ENCODE assay signal across 8 mouse cellular contexts in the genomic region with DNA sequence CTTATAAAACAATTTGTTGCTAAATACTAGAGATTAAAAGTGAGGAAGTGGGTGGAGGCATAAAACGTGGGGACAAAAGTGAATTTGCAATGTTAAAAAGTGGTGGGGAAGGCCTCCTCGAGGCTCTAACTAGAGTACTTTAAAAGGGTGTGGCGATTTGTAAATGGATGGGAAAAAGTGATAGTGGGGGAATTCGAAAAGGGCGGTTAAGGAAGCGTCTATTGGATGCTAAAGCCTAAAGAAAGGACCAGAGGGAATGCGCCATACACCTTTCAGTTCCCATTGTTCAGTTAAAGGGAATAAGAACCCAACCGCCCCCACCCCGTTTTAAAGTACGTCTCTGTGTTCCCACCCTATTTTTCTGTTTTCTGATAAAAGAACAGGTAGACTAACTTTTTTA. TPM values are rescaled to one million over a fixed set of nuclear protein-coding genes. Genes with fewer than 3 reads are reported as not detected.
DNase-seq lines count a peak whose midpoint lies in the region; ATAC-seq and TF ChIP-seq lines count a peak whose summit lies in the region.

No protein-coding gene starts in this region.

- no peak for ATAC-seq in heart, embryonic 11.5 days (replicated peaks; ENCODE audit: insufficient number of reproducible peaks, low FRiP score, low TSS enrichment)
- no peak for ATAC-seq in forebrain, embryonic 13.5 days
- no peak for ATAC-seq in liver, embryonic 13.5 days (ENCODE audit: low read depth)

- H3K9me3 ChIP-seq in heart, embryonic 11.5 days (replicated peaks; ENCODE audit: control insufficient read depth, low read length) = no peaks in the 10 kb centered on the region
- H3K9me3 ChIP-seq in E14TG2a.4 (ENCODE audit: low read length) = no peaks in the 10 kb centered on the region
- no peaks in the 10 kb centered on the region for H3K9me3 ChIP-seq in forebrain, embryonic 13.5 days (replicated peaks)
- H3K9me3 ChIP-seq in liver, embryonic 13.5 days (replicated peaks) = no peaks in the 10 kb centered on the region

- 67% methylated on average over 10 of the region's 10 CpGs for WGBS in heart, embryonic 11.5 days (ENCODE audit: insufficient replicate concordance)
- 83% methylated on average over 10 of the region's 10 CpGs for WGBS in forebrain, embryonic 13.5 days
- WGBS in liver, embryonic 13.5 days (ENCODE audit: insufficient replicate concordance) = 70% methylated on average over 10 of the region's 10 CpGs

- intact Hi-C loops in heart, postnatal 25 days (cut with DNase I) = no loop called here

- H3K4me2 ChIP-seq in heart, embryonic 11.5 days = peak overlapping the region; percentile 49
- H3K4me2 ChIP-seq in forebrain, embryonic 13.5 days = peak overlapping the region; percentile 51
- peak overlapping the region; percentile 68 for H3K4me2 ChIP-seq in liver, embryonic 13.5 days

- H3K36me3 ChIP-seq in heart, embryonic 11.5 days (ENCODE audit: control insufficient read depth, insufficient read depth, low read length) = no peaks in the 10 kb centered on the region
- H3K36me3 ChIP-seq in E14TG2a.4 (ENCODE audit: insufficient read depth, low read length) = peaks cover 21% of the 10 kb centered on the region
- peaks cover 4% of the 10 kb centered on the region; the same call in 1 of the 2 replicates for H3K36me3 ChIP-seq in forebrain, embryonic 13.5 days (ENCODE audit: poor library complexity, severe bottlenecking)
- peaks cover 7% of the 10 kb centered on the region; the same call in 1 of the 2 replicates for H3K36me3 ChIP-seq in liver, embryonic 13.5 days

- no peaks in the 10 kb centered on the region for H3K4me1 ChIP-seq in heart, embryonic 11.5 days (ENCODE audit: control insufficient read depth, insufficient read depth, low read length)
- H3K4me1 ChIP-seq in E14TG2a.4 (replicated peaks; ENCODE audit: low read depth, low read length) = peaks cover 37% of the 10 kb centered on the region
- H3K4me1 ChIP-seq in forebrain, embryonic 13.5 days = peaks cover 3% of the 10 kb centered on the region; the same call in 1 of the 2 replicates
- no peaks in the 10 kb centered on the region for H3K4me1 ChIP-seq in liver, embryonic 13.5 days (replicated peaks)

- DNase-seq in heart, postnatal 25 days (ENCODE audit: low spot score) = no peak
- DNase-seq in liver, embryonic 13.5 days = no peak
- no peak for DNase-seq in adrenal gland, adult 2 months
- no peak for DNase-seq in left cerebral cortex, adult 8-10 months (ENCODE audit: low spot score in 2 of 2)
- no peak for DNase-seq in spleen, adult 18-20 months

- TF ChIP-seq CTCF in E14TG2a.4 (conservative IDR thresholded peaks at IDR 0.05; ENCODE audit: low read length) = no peak

- H3K27me3 ChIP-seq in heart, embryonic 11.5 days (ENCODE audit: control insufficient read depth, insufficient read depth, low read length) = no peaks in the 10 kb centered on the region
- no peaks in the 10 kb centered on the region; the same call in 1 of the 2 replicates for H3K27me3 ChIP-seq in E14TG2a.4 (ENCODE audit: insufficient read depth, low read length)
- peaks cover 20% of the 10 kb centered on the region for H3K27me3 ChIP-seq in forebrain, embryonic 13.5 days
- peaks cover 16% of the 10 kb centered on the region; the same call in 1 of the 2 replicates for H3K27me3 ChIP-seq in liver, embryonic 13.5 days

- H3K27ac ChIP-seq in heart, embryonic 11.5 days (ENCODE audit: low read depth, low read length) = peak overlapping the region; percentile 69
- H3K27ac ChIP-seq in forebrain, embryonic 13.5 days = peak overlapping the region; percentile 69; the same call in 1 of the 2 replicates
- H3K27ac ChIP-seq in liver, embryonic 13.5 days = peak overlapping the region; percentile 73

- H3K4me3 ChIP-seq in heart, embryonic 11.5 days (ENCODE audit: low read depth, low read length) = peak overlapping the region; percentile 74
- H3K4me3 ChIP-seq in E14TG2a.4 (replicated peaks; ENCODE audit: low read length) = peak overlapping the region; percentile 54; the same call in 1 of the 2 replicates
- H3K4me3 ChIP-seq in forebrain, embryonic 13.5 days = peak overlapping the region; percentile 72
- H3K4me3 ChIP-seq in liver, embryonic 13.5 days (replicated peaks) = peak overlapping the region; percentile 81

- no peak overlapping the region for H3K9ac ChIP-seq in heart, embryonic 11.5 days (ENCODE audit: low read depth, low read length)
- H3K9ac ChIP-seq in forebrain, embryonic 13.5 days = no peak overlapping the region
- H3K9ac ChIP-seq in liver, embryonic 13.5 days = no peak overlapping the region

RNA-seq across cellular contexts. Expression of a gene that starts 0.7 kb away (rescaled TPM):
- 29.6 and 33.1 TPM in 2 replicates for polyA plus RNA-seq in heart, embryonic 11.5 days (2014; fragmentation: Nextera tagmentation; extraction: Ambion mirVana)
- total RNA-seq in heart, postnatal 25 days (2021) = 10 to 100 TPM; 19.8 to 23.1 TPM
- 30.0 and 33.6 TPM in 2 replicates for polyA plus RNA-seq in forebrain, embryonic 13.5 days (2015; fragmentation: Nextera tagmentation; extraction: Ambion mirVana)
- polyA plus RNA-seq in liver, embryonic 13.5 days (2015; fragmentation: Nextera tagmentation; extraction: Ambion mirVana) = 11.2 and 14.7 TPM in 2 replicates
- total RNA-seq in adrenal gland, adult 2 months (2021) = 10 to 100 TPM; 49.1 to 55.4 TPM
- polyA plus RNA-seq in adrenal gland, adult 2 months (2012; rRNA removed) = 0.99 and 1.3 TPM in 2 replicates
- 10 to 100 TPM; 46.4 to 54.6 (median 49.9) TPM for total RNA-seq in left cerebral cortex, adult 8-10 months (2022)
